Mouse (Mus musculus): Measurements from ENCODE around the gene Grik3. TPM values are rescaled to one million over a fixed set of nuclear protein-coding genes. Genes with fewer than 3 reads are reported as not detected.

The Grik3 gene
- polyA plus RNA-seq, 1 experiment from 2014 or later, result not detected

DNA sequence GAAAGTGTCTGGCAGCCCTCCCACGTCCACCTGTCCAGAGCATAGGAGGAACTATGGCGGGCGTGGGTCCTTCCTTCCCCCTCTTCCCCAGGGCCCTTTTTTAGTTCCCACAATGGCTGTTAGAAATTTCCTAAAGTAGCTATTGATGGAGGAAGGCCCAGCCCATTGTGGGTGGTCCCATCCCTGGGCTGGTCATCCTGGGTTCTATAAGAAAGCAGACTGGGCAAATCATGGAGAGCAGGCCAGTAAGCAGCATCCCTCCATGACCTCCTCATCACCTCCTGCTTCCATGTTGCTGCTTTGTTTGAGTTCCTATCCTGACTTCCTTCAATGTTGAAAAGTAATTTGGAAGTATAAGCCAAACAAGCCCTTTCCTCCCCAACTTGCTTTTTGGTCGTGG is 269.8 kb downstream of the Grik3 start:
- Histone ChIP-seq H3K9me3 (ENCODE audit: control insufficient read depth, low read length) (no peaks in the 10 kb centered on the region), H3K27ac (replicated peaks; ENCODE audit: low read depth, low read length) (no peak overlapping the region), H3K9ac (ENCODE audit: low read length) (no peak overlapping the region), H3K27me3 (ENCODE audit: control insufficient read depth, insufficient read depth, low read length) (no peaks in the 10 kb centered on the region), H3K4me3 (ENCODE audit: low read depth, low read length) (no peak overlapping the region), H3K4me1 (ENCODE audit: control insufficient read depth, insufficient read depth, low read length) (no peaks in the 10 kb centered on the region), H3K36me3 (ENCODE audit: control insufficient read depth, insufficient read depth, low read length) (no peaks in the 10 kb centered on the region), H3K4me2 (ENCODE audit: low read depth, severe bottlenecking) (no peak overlapping the region)
- ATAC-seq (ENCODE audit: insufficient number of reproducible peaks, low FRiP score, low TSS enrichment, low read depth), result no peak
- WGBS, result 79% methylated on average over 4 of the region's 4 CpGs
- no peak for DNase-seq (ENCODE audit: low spot score)

DNA sequence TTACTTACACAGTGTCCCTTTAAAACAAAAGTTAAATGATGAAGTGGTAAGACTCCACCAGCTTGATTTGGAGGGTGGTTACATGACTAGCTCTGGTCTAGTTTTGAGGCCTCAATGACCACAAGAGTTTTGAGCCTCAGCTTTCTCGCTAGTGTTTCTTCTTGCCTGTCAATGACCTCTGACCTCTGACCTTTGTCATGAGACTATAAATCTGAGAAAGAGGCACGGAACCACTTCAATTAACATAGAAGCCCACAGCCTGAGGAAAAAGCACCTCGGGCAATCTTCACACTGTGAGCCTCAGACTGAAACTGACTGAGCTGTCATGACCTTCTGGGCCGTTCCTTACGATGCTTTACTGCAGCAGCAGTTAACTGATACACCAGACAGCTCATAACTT is 272.6 kb downstream of the Grik3 start:
- H3K27me3 ChIP-seq (ENCODE audit: control insufficient read depth, insufficient read depth, low read length), result no peaks in the 10 kb centered on the region
- no peak overlapping the region for H3K4me2 ChIP-seq (ENCODE audit: low read depth, severe bottlenecking)
- no peaks in the 10 kb centered on the region for H3K36me3 ChIP-seq (ENCODE audit: control insufficient read depth, insufficient read depth, low read length)
- H3K9me3 ChIP-seq (ENCODE audit: control insufficient read depth, low read length), result no peaks in the 10 kb centered on the region; the same call in 1 of the 2 replicates
- 3% methylated on average over 5 of the region's 5 CpGs for WGBS
- no peak for DNase-seq (ENCODE audit: low spot score)
- no peak overlapping the region for H3K9ac ChIP-seq (ENCODE audit: low read length)
- H3K27ac ChIP-seq (replicated peaks; ENCODE audit: low read depth, low read length), result no peak overlapping the region
- H3K4me3 ChIP-seq (ENCODE audit: low read depth, low read length), result no peak overlapping the region
- no peaks in the 10 kb centered on the region for H3K4me1 ChIP-seq (ENCODE audit: control insufficient read depth, insufficient read depth, low read length)
- no peak for ATAC-seq (ENCODE audit: insufficient number of reproducible peaks, low FRiP score, low TSS enrichment, low read depth)

Small RNA genes lying within 50 kb of the gene (microRNA-seq; reads per million reads assigned to microRNA genes)
- not detected for gene Mir692-2
